Mouse (Mus musculus) cerebellum, adult 9-10 months (tissue): ENCODE results near the gene Wdr62.
"Not testable (repeated sequence)": the region's sequence is repeated elsewhere in the genome, so short reads cannot be mapped to it uniquely, and the experiment has no call there.

Experiments
- DNase-seq: peaks from one replicate; pipeline ENCODE4 v3.0.0; 2022

The Wdr62 gene

GRCm38 (mm10) chr7:30202895-30203690 lies 77.1 kb downstream of the Wdr62 start:
- peak; percentile 80 for DNase-seq

GRCm38 (mm10) chr7:30200661-30201060 lies 79.6 kb downstream of the Wdr62 start:
- DNase-seq, result not testable (repeated sequence)

GRCm38 (mm10) chr7:30200200-30200599 lies 80.0 kb downstream of the Wdr62 start:
- DNase-seq, result no peak

DNA sequence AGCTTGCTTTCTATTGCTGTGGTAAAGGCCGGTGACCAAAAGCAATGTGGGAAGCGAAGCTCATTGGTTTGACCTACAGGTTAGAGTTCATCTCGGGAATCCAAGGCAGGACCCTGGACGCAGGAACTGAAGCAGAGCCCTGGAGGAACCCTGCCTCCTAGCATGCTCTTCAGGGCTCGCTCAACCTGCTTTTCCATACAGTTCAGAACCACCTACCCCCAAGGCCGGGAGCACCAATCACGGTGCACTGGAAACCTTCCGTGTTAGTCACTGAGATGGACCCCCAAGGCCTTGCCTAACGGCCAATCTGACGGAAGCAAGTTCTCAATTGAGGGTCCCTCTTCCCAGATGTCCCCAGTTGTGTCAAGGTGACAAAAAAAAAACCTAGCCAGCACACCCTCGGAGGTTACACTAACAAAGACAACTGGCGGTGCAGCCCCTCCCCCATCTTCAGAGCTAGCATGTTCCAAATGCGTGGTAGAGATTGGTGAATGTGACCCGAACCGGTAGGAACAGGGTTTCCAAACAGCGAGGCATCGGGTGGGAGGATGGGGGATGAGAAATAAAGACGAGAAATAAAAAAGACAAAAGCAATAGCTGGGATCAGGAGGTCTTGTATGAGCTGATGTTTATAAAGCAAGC lies 80.6 kb downstream of the Wdr62 start:
- DNase-seq, result peak; percentile 46

- DNase-seq, result peak; percentile 77
These were observed 81.7 kb downstream of the Wdr62 start, which contains the start of gene Capns1 for GRCm38 (mm10) chr7:30198481-30198971. Gene Capns1, minus strand, starts transcription at chr7:30198811.

DNA sequence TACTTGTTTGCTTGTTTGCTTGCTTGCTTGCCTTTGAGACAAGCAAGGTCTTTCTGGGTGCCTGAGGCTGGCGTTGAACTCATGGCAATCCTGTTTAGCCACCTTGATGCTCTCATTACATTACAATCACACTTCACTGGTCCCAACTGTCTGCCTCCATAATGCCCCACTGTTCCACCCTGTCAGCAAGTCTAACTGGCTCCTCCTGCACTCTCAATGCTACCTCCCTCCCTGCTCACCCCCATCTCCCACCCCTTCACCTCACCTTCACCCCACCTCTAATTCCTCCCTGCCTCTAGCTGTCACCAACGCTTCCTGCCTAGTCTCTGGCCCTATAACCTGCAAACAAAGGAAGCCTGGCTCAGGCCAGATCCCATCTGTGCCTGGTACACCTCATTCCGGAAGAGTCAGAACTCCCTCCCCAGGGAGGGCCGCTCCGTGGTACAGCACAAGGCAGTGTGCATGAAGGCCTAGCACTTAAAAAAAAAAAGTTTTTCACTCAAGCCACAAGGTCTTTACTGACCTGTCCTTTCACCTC lies 82.6 kb downstream of the Wdr62 start:
- peak; percentile 35 for DNase-seq

DNA sequence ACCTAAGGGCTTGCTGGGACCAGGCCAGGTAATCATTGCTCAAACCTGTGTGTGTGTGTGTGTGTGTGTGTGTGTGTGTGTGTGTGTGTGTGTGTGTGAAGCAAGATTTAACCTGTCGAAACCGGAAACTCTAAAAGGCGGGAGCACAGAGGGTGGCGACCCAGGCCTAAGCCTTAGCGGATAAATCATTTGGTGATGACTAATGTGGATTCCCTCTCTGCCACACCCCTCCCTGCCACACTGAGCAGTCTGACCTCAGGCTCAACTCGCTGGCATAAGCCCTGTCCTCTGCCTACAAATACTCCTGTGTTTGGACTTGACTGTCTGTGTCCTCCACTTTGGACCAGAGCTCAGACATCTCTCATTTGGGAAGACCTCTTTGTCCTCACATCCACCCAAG lies 84.0 kb downstream of the Wdr62 start:
- peak; percentile 46 for DNase-seq

DNA sequence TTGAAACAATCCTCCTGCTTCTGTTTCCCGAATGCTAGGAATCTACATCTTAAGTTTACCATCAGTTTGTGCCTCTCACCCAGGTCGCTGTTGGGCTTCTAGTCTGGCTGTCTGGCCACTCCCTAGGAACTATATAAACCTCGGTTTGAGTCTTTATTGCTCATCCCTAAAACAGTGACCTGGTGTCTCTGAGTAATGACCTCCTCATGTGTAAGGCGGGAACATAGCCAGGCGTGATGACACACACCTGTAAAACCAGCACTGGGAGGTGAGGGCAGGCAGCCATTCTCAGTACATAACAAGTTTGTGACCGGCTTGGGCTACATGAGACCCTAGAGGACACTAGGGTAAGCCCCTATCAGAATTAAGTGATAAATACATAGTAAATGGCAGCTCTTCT lies 84.8 kb downstream of the Wdr62 start:
- no peak for DNase-seq

- DNase-seq, result peak; percentile 94
These were observed 85.3 kb downstream of the Wdr62 start for GRCm38 (mm10) chr7:30194884-30195283.

- peak; percentile 72 for DNase-seq
These were observed 86.0 kb downstream of the Wdr62 start for GRCm38 (mm10) chr7:30194101-30194831.

DNA sequence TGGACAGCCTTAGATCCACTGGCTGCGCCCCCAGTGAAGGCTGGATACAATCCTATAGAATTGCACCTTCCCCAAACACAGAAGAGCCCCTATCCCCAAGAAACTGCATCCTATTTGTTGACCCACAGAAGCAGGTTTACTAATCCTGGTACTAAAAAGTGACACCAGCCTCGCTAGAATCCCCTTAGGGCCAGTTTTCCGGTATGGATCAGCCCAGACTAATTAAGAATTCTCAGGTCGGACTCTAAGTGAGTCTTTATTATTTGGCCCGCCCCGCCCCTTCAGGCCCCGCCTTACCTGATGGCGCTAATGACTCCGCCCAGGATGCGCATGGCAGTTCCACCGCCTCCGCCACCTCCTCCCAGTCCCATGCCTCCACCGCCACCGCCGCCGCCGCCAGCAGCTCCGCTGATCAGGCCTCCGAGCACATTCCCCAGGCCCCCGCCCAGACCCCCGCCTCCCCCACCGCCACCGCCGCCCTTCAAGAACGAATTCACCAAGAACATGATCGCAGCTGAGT lies 86.6 kb downstream of the Wdr62 start:
- peak; percentile 90 for DNase-seq

- DNase-seq, result peak; percentile 59
These were observed 87.2 kb downstream of the Wdr62 start for GRCm38 (mm10) chr7:30193013-30193412.

DNA sequence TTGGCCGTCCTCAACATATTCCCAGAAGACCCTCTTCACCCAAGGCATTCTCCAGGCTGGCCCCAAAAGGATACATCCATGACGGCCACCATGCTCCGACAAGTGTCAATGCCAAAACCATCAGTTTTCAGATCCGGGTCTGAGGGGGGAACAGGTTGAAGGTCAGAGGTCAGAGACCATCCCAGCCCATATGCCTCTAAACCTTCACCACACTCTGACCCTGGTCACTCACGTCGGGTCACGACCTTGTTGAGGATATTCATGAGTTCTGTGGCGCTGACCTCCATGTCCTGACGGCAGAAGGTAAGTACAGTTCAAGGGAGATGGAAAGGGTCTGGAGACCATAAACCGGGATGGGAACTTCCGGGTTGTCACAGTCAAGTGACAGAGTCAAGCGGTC lies 88.1 kb downstream of the Wdr62 start:
- peak; percentile 54 for DNase-seq
